Mouse (Mus musculus) ES-E14 (cell line): ENCODE data around the gene Pramel4.
"Not testable (repeated sequence)": the region's sequence is repeated elsewhere in the genome, so short reads cannot be mapped to it uniquely, and the experiment has no call there.

Source experiments
- HCFC1 ChIP-seq: IDR thresholded peaks from 2 replicates; pipeline ENCODE4 v1.6.1; 2012; ENCODE audit warnings: low read length, inconsistent platforms, borderline replicate concordance; ENCODE audit not compliant: insufficient read depth
- ZNF384 ChIP-seq: IDR thresholded peaks from 2 replicates; pipeline ENCODE4 v1.6.1; 2012; ENCODE audit warnings: low read depth, low read length, inconsistent platforms

DNA sequence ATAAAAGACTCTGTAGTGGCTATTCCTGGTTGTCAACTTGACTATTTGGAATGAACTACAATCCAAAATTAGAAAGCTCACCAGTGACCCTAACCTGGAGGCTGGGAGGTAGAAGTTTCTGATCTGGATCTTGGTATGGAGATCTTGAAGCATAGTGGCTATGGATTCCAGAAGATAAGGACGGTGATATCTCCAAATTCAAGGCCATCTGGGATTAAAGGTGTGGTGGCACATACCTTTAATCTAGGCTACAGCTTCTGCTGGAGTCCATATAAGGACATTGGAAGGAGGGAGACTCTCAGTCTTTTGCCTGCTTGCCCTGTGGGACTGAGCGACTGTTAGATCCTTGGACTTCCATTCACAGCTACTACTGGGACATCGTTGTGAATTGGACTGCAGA lies at the start of gene Pramel4:
- not testable (repeated sequence) for TF ChIP-seq HCFC1, ZNF384
